Mouse (Mus musculus) heart, embryonic 10.5 days (tissue): Measurements from ENCODE around the gene Lrp2. TPM values are rescaled to one million over a fixed set of nuclear protein-coding genes. Genes with fewer than 3 reads are reported as not detected.

ENCODE experiments used
- DNase-seq: peaks from one replicate; pipeline ENCODE4 v3.0.0-alpha.2; 2017; ENCODE audit warnings: low spot score
- H3K27ac ChIP-seq: fragments of 300-500 bp; sonication (generic); 2 replicates; pipeline ENCODE4 v1.5.1; 2016; ENCODE audit warnings: mild to moderate bottlenecking
- H3K27me3 ChIP-seq: fragments of 300-500 bp; sonication (generic); 2 replicates; pipeline ENCODE4 v1.6.1; 2016; ENCODE audit warnings: mild to moderate bottlenecking; ENCODE audit not compliant: poor library complexity, insufficient read depth, severe bottlenecking
- H3K36me3 ChIP-seq: fragments of 300-500 bp; sonication (generic); 2 replicates; pipeline ENCODE4 v1.6.1; 2016; ENCODE audit warnings: mild to moderate bottlenecking, moderate library complexity
- H3K4me1 ChIP-seq: fragments of 300-500 bp; sonication (generic); 2 replicates; pipeline ENCODE4 v1.6.1; 2016; ENCODE audit warnings: mild to moderate bottlenecking
- H3K4me3 ChIP-seq: fragments of 300-500 bp; sonication (generic); 2 replicates; pipeline ENCODE4 v1.5.1; 2016; ENCODE audit warnings: mild to moderate bottlenecking, moderate library complexity
- H3K9me3 ChIP-seq: fragments of 300-500 bp; sonication (generic); 2 replicates; pipeline ENCODE4 v1.6.1; 2016; ENCODE audit warnings: mild to moderate bottlenecking, moderate library complexity
- WGBS: fragments of 180-500 bp; shearing (Covaris S2); methylation state at CpG from one replicate; pipeline ENCODE4 v1.1.7; 2016; 5-methylcytosine and 5-hydroxymethylcytosine counted together
- polyA plus RNA-seq: library from polyadenylated mRNA; unstranded; fragments of >200 nt; fragmentation: Nextera tagmentation; extraction: Ambion mirVana; gene quantifications from 2 replicates; pipeline ENCODE4 v1.2.1, GENCODE M21; 2016

Gene Lrp2
- polyA plus RNA-seq, 1 experiment from 2014 or later, result 1.3 TPM

- no peak for DNase-seq
- no peak overlapping the region for H3K27ac ChIP-seq
- no peaks in the 10 kb centered on the region for H3K27me3 ChIP-seq
- peaks cover 15% of the 10 kb centered on the region for H3K4me1 ChIP-seq
- H3K4me3 ChIP-seq, result no peak overlapping the region
- H3K9me3 ChIP-seq, result no peaks in the 10 kb centered on the region
- 71% methylated on average over 7 of the region's 7 CpGs for WGBS
- H3K36me3 ChIP-seq, result no peaks in the 10 kb centered on the region
Observed at GRCm38 (mm10) chr2:69536018-69536417, 49.8 kb downstream of the Lrp2 start.

DNA sequence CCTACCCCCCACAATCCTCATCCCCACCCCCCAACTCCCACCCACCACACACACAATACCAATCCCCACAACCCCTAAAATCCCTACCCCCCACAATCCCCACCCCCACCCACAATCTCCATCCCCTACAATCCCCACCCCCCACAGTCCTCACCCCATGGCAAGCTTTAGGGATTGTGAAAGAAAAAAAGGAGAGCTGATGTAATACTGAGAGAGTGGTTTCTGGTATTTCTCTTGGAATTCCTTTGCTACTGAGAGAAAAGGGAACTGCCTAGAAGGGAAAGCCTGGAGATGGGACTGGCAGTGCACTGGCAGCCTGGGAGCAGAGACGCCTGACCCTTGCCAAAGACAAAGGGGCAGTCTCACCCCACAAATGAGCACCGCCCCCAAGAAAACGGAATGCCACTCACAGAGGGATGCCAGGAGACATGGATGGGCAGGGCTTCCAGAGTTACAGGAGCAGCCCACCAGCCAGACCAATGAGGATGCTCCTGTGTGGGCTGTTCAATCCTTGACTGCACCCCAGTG, 54.3 kb downstream of the Lrp2 start:
- Histone ChIP-seq H3K4me3 (no peak overlapping the region), H3K4me1 (peaks cover 27% of the 10 kb centered on the region), H3K9me3 (no peaks in the 10 kb centered on the region), H3K27ac (peak overlapping the region; percentile 70), H3K36me3 (no peaks in the 10 kb centered on the region), H3K27me3 (no peaks in the 10 kb centered on the region)
- 21% methylated on average over 3 of the region's 3 CpGs for WGBS
- no peak for DNase-seq

DNA sequence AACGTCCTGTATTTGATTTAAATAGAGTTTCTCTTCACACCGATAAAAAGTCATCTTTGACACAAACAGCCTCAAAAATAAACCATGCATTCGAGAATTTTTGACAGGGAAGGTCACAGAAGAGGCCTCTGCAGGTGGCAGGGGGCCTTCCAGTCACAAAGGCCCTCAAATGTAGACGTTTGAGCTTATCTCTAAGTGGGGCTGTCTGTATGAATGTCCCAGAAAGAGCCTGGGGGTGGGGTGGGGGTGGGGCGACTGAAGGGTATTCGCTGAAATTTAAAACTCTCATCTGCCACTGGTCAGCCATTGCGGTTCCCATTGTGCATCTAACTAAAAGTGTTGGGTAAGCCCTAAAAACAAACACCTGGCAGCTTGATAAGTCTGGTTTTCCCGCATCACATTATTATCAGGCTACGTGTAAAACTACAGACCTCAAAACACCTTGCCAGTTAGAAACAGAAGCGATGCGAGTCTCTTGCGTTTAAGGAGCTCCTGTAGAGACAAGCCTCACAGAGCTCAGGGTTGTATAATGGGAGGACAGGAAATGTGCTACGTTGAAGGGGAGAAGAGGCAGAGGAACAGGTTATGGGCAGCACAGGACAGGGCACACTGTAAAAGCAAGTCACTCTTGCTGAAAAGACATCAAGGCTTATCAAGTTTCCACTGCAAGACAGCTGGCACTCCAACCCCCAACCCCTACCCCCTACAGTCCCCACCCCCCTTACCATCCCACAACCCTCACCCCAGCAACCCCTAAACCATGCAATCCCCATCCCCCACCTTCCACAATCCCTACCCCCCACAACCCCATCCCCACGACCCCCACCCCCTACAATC, 55.0 kb downstream of the Lrp2 start:
- no peaks in the 10 kb centered on the region for H3K36me3 ChIP-seq
- peak overlapping the region; percentile 70 for H3K27ac ChIP-seq
- H3K4me1 ChIP-seq, result peaks cover 27% of the 10 kb centered on the region
- H3K4me3 ChIP-seq, result peak overlapping the region; percentile 24; the same call in 1 of the 2 replicates
- 9% methylated on average over 14 of the region's 14 CpGs for WGBS
- no peaks in the 10 kb centered on the region for H3K27me3 ChIP-seq
- H3K9me3 ChIP-seq, result no peaks in the 10 kb centered on the region
- no peak for DNase-seq

DNA sequence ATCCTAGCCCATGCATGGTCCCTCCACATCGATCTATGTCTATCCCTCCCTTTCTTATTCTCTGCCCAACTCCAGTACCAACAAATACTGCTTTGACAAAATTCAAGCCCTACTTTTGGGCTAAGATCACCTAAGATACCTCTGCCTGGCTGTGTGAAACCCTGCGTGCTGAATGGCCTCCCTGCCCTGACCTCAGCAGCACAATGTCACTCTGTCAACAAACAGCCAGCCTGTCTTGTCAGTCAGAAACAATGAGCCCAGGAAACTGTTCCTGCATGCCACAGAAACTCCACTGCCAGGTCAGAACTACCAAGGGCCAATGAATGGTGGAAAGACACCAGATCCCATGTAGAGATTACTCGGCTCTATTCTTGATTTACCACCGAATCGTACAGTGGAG, 55.7 kb downstream of the Lrp2 start:
- H3K27me3 ChIP-seq, result no peaks in the 10 kb centered on the region
- peak overlapping the region; percentile 70 for H3K27ac ChIP-seq
- no peaks in the 10 kb centered on the region for H3K9me3 ChIP-seq
- peaks cover 27% of the 10 kb centered on the region for H3K4me1 ChIP-seq
- H3K36me3 ChIP-seq, result no peaks in the 10 kb centered on the region
- WGBS, result 39% methylated on average over 5 of the region's 5 CpGs
- DNase-seq, result no peak
- no peak overlapping the region for H3K4me3 ChIP-seq

- WGBS, result 91% methylated on average over 2 of the region's 2 CpGs
- Histone ChIP-seq H3K27ac (no peak overlapping the region), H3K4me1 (no peaks in the 10 kb centered on the region)
Observed at GRCm38 (mm10) chr2:69520273-69520672, 65.6 kb downstream of the Lrp2 start.

GRCm38 (mm10) chr2:69518307-69518706, 67.6 kb downstream of the Lrp2 start:
- no peaks in the 10 kb centered on the region for H3K27me3 ChIP-seq
- no peak overlapping the region for H3K4me3 ChIP-seq
- H3K27ac ChIP-seq, result no peak overlapping the region
- H3K9me3 ChIP-seq, result no peaks in the 10 kb centered on the region
- H3K4me1 ChIP-seq, result no peaks in the 10 kb centered on the region
- no peak for DNase-seq
- 0 out of 2 replicates have a peak, but pooled peaks cover 4% of the 10 kb centered on the region for H3K36me3 ChIP-seq
- WGBS, result 70% methylated on average over 7 of the region's 7 CpGs

More at GRCm38 (mm10) chr2:69520273-69520672, 65.6 kb downstream of the Lrp2 start:
- Histone ChIP-seq H3K9me3 (no peaks in the 10 kb centered on the region), H3K4me3 (no peak overlapping the region), H3K36me3 (0 out of 2 replicates have a peak, but pooled peaks cover 4% of the 10 kb centered on the region), H3K27me3 (no peaks in the 10 kb centered on the region)
- DNase-seq, result no peak

- no peaks in the 10 kb centered on the region for H3K4me1 ChIP-seq
- no peak overlapping the region for H3K27ac ChIP-seq
- no peaks in the 10 kb centered on the region for H3K27me3 ChIP-seq
- no peak overlapping the region for H3K4me3 ChIP-seq
- no peaks in the 10 kb centered on the region for H3K9me3 ChIP-seq
- 77% methylated on average over 5 of the region's 5 CpGs for WGBS
- no peaks in the 10 kb centered on the region for H3K36me3 ChIP-seq
- DNase-seq, result no peak
Observed at GRCm38 (mm10) chr2:69511766-69512165, 74.1 kb downstream of the Lrp2 start.

DNA sequence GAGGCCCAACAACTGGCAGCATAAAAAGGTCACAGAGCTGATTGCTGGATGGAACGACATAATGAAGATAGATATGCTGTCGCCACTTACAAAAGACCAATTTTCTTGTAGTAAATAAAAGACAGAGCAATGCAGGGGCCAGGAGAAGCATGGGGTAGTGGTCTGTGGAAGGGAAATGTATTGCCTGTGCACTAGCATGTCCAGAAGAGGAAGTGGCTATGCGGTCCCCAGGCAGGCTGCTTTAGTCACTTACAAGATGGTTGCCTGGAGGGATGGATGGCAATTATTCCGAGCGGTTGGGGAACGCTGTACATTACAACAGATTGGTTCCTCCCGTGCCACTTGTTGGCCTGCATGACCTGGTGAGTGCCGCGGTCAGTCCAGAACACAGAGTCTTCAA, 85.5 kb downstream of the Lrp2 start:
- no peaks in the 10 kb centered on the region for H3K36me3 ChIP-seq
- H3K9me3 ChIP-seq, result no peaks in the 10 kb centered on the region
- no peak overlapping the region for H3K27ac ChIP-seq
- no peaks in the 10 kb centered on the region for H3K27me3 ChIP-seq
- WGBS, result 87% methylated on average over 9 of the region's 9 CpGs
- no peaks in the 10 kb centered on the region for H3K4me1 ChIP-seq
- DNase-seq, result no peak
- H3K4me3 ChIP-seq, result no peak overlapping the region

- Histone ChIP-seq H3K9me3 (no peaks in the 10 kb centered on the region), H3K4me1 (no peaks in the 10 kb centered on the region), H3K27me3 (no peaks in the 10 kb centered on the region), H3K27ac (no peak overlapping the region), H3K4me3 (no peak overlapping the region), H3K36me3 (no peaks in the 10 kb centered on the region)
- DNase-seq, result no peak
- WGBS, result 81% methylated on average over 4 of the region's 4 CpGs
Observed at GRCm38 (mm10) chr2:69493130-69493529, 92.7 kb downstream of the Lrp2 start.

DNA sequence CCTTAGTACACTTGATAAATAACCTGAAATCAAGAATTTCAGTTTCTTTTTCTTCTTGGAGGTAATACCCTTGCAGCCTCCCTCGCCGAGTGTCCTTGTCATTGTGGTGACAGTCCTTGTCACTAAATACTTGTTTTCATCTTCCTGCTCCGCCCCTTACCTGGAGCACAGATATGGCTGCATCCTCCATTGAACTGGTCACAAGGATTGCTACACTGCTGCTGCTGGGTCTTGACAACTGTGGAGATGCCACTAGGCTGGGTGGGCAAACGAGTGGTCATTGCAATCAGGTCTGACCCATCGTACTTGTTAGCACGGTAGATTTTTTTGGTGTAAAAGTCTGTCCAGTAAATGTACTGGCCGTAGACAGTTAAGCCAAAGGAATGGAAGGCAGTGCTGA, 104.9 kb downstream of the Lrp2 start:
- no peaks in the 10 kb centered on the region for H3K4me1 ChIP-seq
- H3K9me3 ChIP-seq, result no peaks in the 10 kb centered on the region
- peaks cover 47% of the 10 kb centered on the region for H3K27me3 ChIP-seq
- 0 out of 2 replicates have a peak, but pooled peaks cover 6% of the 10 kb centered on the region for H3K36me3 ChIP-seq
- no peak overlapping the region for H3K27ac ChIP-seq
- DNase-seq, result peak; percentile 67
- no peak overlapping the region for H3K4me3 ChIP-seq
- 89% methylated on average over 7 of the region's 7 CpGs for WGBS

DNA sequence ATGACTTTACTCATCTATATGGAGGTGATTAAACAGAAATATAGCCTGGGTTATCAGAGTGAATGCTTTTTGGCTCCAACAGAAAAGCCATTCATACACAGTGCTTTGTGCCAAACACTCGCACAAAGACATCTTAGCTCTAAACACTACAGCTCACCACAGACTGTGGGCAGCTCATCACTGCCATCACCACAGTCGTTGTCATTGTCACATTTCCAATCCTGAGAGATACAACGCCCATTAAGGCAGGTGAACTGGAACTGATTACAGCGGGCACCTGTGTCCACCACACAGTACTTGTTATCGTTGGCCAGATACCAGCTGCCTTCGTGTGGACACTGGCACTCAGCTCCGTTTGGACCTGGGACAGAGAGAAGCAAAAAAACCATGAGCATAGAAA, 106.0 kb downstream of the Lrp2 start:
- DNase-seq, result no peak
- no peak overlapping the region for H3K27ac ChIP-seq
- peaks cover 47% of the 10 kb centered on the region for H3K27me3 ChIP-seq
- no peaks in the 10 kb centered on the region for H3K9me3 ChIP-seq
- H3K4me3 ChIP-seq, result no peak overlapping the region
- 0 out of 2 replicates have a peak, but pooled peaks cover 6% of the 10 kb centered on the region for H3K36me3 ChIP-seq
- 87% methylated on average over 7 of the region's 7 CpGs for WGBS
- peaks cover 3% of the 10 kb centered on the region; the same call in 1 of the 2 replicates for H3K4me1 ChIP-seq

DNA sequence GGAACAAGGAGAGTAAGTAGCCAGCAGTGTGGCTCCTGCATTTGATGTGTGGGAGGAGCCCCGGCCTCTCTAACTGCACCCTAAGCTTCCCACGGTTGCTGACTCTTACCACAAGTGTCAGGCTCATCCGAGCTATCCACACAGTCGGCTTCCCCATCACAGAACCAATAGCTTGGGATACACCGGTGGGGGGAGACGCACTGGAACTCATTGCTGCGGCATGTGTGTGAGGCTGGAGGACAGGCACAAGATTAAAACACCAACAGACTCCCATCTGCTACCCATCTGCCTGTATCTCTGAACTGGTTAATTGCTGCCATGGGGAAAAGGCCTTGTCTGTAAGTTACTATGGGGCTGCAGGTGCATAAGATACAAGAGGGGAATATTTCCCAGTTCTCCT, 109.0 kb downstream of the Lrp2 start:
- H3K36me3 ChIP-seq, result no peaks in the 10 kb centered on the region
- no peak overlapping the region for H3K27ac ChIP-seq
- H3K4me1 ChIP-seq, result peaks cover 3% of the 10 kb centered on the region; the same call in 1 of the 2 replicates
- no peak overlapping the region for H3K4me3 ChIP-seq
- 77% methylated on average over 7 of the region's 7 CpGs for WGBS
- H3K27me3 ChIP-seq, result peaks cover 63% of the 10 kb centered on the region
- H3K9me3 ChIP-seq, result no peaks in the 10 kb centered on the region
- DNase-seq, result no peak

DNA sequence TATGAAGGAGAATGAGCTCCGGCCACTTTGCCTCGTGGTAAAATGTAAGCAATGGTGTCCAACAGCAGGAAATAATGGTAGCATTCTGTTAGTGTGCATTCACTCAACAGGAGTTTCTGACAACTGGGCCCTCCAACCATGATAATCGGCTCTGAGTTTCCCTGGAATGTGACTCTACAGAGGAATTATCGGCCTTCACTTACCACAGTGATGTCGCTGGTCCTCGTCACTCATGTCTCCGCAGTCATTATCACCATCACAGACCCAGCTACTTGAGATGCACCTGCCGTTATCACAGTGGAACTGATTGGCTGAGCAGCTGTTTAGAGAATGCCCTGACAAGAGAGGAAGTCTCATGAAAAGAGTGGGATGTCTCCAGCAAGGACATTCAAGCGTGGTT, 110.7 kb downstream of the Lrp2 start:
- H3K27me3 ChIP-seq, result peaks cover 52% of the 10 kb centered on the region
- DNase-seq, result peak; percentile 74
- H3K9me3 ChIP-seq, result no peaks in the 10 kb centered on the region
- H3K4me3 ChIP-seq, result no peak overlapping the region
- no peak overlapping the region for H3K27ac ChIP-seq
- H3K36me3 ChIP-seq, result no peaks in the 10 kb centered on the region
- peaks cover 3% of the 10 kb centered on the region; the same call in 1 of the 2 replicates for H3K4me1 ChIP-seq
- WGBS, result 28% methylated on average over 9 of the region's 9 CpGs
